Mouse (Mus musculus): Measurements from ENCODE around the gene Rbm8a2.

Gene Rbm8a2

DNA sequence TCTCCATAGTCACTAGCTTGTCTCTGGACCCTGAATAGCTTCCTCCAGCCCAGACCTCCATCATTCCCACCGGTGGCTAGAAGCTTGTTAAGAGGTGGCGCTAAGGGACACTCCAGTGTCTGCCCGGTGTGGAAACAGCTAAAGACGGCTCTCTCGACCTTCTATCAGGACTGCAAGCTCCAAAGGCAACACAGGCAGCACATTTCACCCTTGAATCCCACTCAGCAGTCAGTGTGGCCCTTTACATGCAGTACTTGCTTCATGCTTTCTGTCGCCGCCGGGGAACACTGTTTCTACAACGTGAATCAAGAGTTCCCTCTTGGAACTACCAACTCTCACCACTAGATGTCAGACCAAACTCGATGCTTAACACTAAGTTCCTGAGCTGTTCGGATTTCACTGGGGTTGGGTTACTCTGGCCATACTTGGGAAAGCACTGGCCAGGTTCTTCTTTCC is 42.6 kb downstream of the Rbm8a2 start:
- peak; percentile 34 to 89 for DNase-seq (ENCODE audit: inconsistent age in 2 of 2, low spot score in 1 of 2)

DNA sequence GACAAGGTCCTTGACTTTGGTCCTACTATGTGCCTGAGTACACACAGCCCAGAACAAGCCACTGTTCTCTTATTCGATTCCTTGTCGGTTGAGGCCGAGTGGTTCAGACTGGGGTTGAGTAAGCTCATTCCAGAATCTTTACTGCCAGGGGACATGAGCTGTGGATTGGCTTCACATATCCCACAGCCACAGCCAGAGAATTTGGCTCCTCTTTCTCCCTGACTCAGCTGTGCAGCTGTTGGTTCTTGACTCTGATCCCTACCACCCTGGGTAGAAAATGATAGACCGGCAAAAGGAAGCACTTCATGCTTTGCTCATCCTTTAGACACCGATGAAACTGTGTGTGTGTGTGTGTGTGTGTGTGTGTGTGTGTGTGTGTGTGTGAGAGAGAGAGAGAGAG is 47.5 kb downstream of the Rbm8a2 start:
- no peak for DNase-seq (ENCODE audit: inconsistent age in 2 of 2, low spot score in 1 of 2)

Measured in adrenal gland, adult (tissue).